Mouse (Mus musculus) gonadal fat pad, adult 2 months (tissue): ENCODE results near the gene Pde10a. TPM values are rescaled to one million over a fixed set of nuclear protein-coding genes. Genes with fewer than 3 reads are reported as not detected.

Source experiments
- DNase-seq: peaks from one replicate; pipeline ENCODE4 v3.0.0-alpha.2; 2012; ENCODE audit warnings: low read depth
- polyA plus RNA-seq: library from polyadenylated mRNA; depleted of rRNA; stranded (reverse); fragments of >200 nt; gene quantifications from 2 replicates; pipeline ENCODE4 v1.2.3, GENCODE M21; 2012

Pde10a gene
- polyA plus RNA-seq, 1 experiment = 2.1 TPM

GRCm38 (mm10) chr17:8800478-8801082 lies 275.4 kb downstream of the Pde10a start:
- no peak for DNase-seq

- DNase-seq = no peak
Measured at GRCm38 (mm10) chr17:8801083-8801854, 276.1 kb downstream of the Pde10a start.

GRCm38 (mm10) chr17:8801855-8802104 lies 276.6 kb downstream of the Pde10a start:
- DNase-seq = no peak

- DNase-seq = no peak
Measured at GRCm38 (mm10) chr17:8802161-8802888, 277.2 kb downstream of the Pde10a start.

- DNase-seq = no peak
Measured at GRCm38 (mm10) chr17:8802889-8803799, 278.0 kb downstream of the Pde10a start.

- no peak for DNase-seq
Measured at GRCm38 (mm10) chr17:8807345-8807744, 282.2 kb downstream of the Pde10a start.

GRCm38 (mm10) chr17:8809771-8810170 lies 284.6 kb downstream of the Pde10a start:
- no peak for DNase-seq

GRCm38 (mm10) chr17:8810201-8810600 lies 285.0 kb downstream of the Pde10a start:
- DNase-seq = no peak

- no peak for DNase-seq
Measured at GRCm38 (mm10) chr17:8812228-8812865, 287.2 kb downstream of the Pde10a start.

GRCm38 (mm10) chr17:8813773-8814491 lies 288.8 kb downstream of the Pde10a start:
- DNase-seq = no peak

GRCm38 (mm10) chr17:8815376-8815775 lies 290.2 kb downstream of the Pde10a start:
- DNase-seq = no peak

GRCm38 (mm10) chr17:8815864-8816263 lies 290.7 kb downstream of the Pde10a start:
- DNase-seq = no peak

GRCm38 (mm10) chr17:8818675-8819074 lies 293.5 kb downstream of the Pde10a start:
- DNase-seq = no peak

GRCm38 (mm10) chr17:8823548-8823947 lies 298.4 kb downstream of the Pde10a start:
- DNase-seq = no peak

GRCm38 (mm10) chr17:8827204-8827603 lies 302.0 kb downstream of the Pde10a start:
- no peak for DNase-seq

- no peak for DNase-seq
Measured at GRCm38 (mm10) chr17:8831001-8831400, 305.8 kb downstream of the Pde10a start.

GRCm38 (mm10) chr17:8836292-8836691 lies 311.1 kb downstream of the Pde10a start:
- DNase-seq = no peak

GRCm38 (mm10) chr17:8838252-8838651 lies 313.1 kb downstream of the Pde10a start:
- no peak for DNase-seq

GRCm38 (mm10) chr17:8839237-8840011 lies 314.3 kb downstream of the Pde10a start:
- no peak for DNase-seq

- no peak for DNase-seq
Measured at GRCm38 (mm10) chr17:8841094-8841493, 315.9 kb downstream of the Pde10a start.
